Mouse (Mus musculus) CH12.LX (cell line): Measurements from ENCODE around the gene Zfp239.

Experiments used
- E2F4 ChIP-seq: IDR thresholded peaks from 2 replicates; pipeline ENCODE4 v1.6.1; 2011; ENCODE audit warnings: low read depth, low read length, improper control_type of control experiment; ENCODE audit not compliant: insufficient replicate concordance
- ELF1 ChIP-seq: IDR thresholded peaks from 2 replicates; pipeline ENCODE4 v1.6.1; 2014; ENCODE audit warnings: low read depth, mild to moderate bottlenecking, inconsistent platforms, low read length, improper control_type of control experiment
- EP300 ChIP-seq: IDR thresholded peaks from 2 replicates; pipeline ENCODE4 v1.6.1; 2011; ENCODE audit warnings: low read length, improper control_type of control experiment
- MAZ ChIP-seq: IDR thresholded peaks from 2 replicates; pipeline ENCODE4 v1.6.1; 2012; ENCODE audit warnings: low read depth, mild to moderate bottlenecking, inconsistent platforms, low read length, improper control_type of control experiment, moderate library complexity
- POLR2A ChIP-seq: IDR thresholded peaks from 2 replicates; pipeline ENCODE4 v1.6.1; 2011; ENCODE audit warnings: low read depth, mild to moderate bottlenecking, improper control_type of control experiment, low read length
- RAD21 ChIP-seq: IDR thresholded peaks from 2 replicates; pipeline ENCODE4 v1.6.1; 2011; ENCODE audit warnings: low read depth, mild to moderate bottlenecking, low read length, improper control_type of control experiment, moderate library complexity
- RCOR1 ChIP-seq: conservative IDR thresholded peaks from 2 replicates; pipeline ENCODE4 v1.6.1; 2012; ENCODE audit warnings: low read depth, mild to moderate bottlenecking, inconsistent platforms, low read length, improper control_type of control experiment
- SMC3 ChIP-seq: IDR thresholded peaks from 2 replicates; pipeline ENCODE4 v1.6.1; 2011; ENCODE audit warnings: low read depth, low read length, improper control_type of control experiment
- USF2 ChIP-seq: conservative IDR thresholded peaks from 2 replicates; pipeline ENCODE4 v1.6.1; 2011; ENCODE audit warnings: low read depth, low read length, improper control_type of control experiment
- ZC3H11A ChIP-seq: IDR thresholded peaks from 2 replicates; pipeline ENCODE4 v1.6.1; 2012; ENCODE audit warnings: low read depth, mild to moderate bottlenecking, inconsistent platforms, low read length, improper control_type of control experiment

DNA sequence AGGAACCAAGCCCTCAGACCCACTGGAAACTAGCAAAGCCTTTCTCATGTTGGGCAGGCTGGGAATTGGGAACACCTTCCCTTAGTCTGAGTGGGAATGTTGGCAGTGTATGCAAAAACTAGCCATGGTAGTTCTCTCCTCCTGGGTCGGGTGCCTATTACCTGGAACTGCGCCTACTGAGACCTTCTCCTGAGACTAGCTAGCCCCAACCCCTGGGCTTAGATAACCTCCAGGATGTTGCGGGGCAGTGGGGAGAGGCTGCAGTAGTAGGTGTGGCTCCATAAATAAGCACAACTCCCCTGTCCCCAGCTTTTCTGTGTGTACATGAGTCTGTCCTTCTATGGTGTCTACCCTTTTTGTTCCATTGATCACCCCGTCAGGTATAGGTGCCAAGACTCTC lies 40.7 kb downstream of the Zfp239 start:
- TF ChIP-seq SMC3 (no peak), RCOR1 (no peak), ZC3H11A (no peak), E2F4 (no peak), POLR2A (no peak), RAD21 (no peak), ELF1 (no peak), USF2 (no peak), EP300 (no peak), MAZ (no peak)
